Mouse (Mus musculus): ENCODE data around the gene Sirpb1a. TPM values are rescaled to one million over a fixed set of nuclear protein-coding genes. Genes with fewer than 3 reads are reported as not detected.

Sirpb1a gene
- polyA plus RNA-seq, 1 experiment from 2014 or later = not detected

Other genes with a start within 250 kb of the Sirpb1a start
- gene Gm9733, start 94.2 kb downstream of the Sirpb1a start, polyA plus RNA-seq (2016; fragmentation: Nextera tagmentation; extraction: Ambion mirVana) = not detected in 2 replicates
- not detected in 2 replicates for gene Sirpb1b, start 148.5 kb upstream of the Sirpb1a start, polyA plus RNA-seq (2016; fragmentation: Nextera tagmentation; extraction: Ambion mirVana)